Comparison of ENCODE assay signal across 27 mouse cellular contexts in the genomic region with DNA sequence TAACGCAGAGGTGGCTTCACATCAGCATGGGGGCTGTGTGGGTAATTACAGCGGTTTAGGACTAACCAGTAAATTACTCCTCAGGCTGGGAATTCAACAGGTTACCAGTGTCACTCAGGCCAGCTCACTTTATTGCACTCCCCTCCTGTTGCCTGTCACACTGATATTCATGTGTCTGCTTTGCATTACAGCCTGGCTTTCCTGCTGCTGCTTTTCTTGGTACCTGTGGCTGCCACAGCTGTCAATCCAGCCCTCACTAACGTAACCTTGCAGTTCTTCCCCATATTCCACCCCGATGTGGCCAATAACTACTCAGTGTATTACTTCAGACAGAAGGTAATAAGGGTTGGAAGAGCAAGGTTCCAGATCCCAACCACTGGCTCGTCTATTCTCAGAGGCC.
DNase-seq lines count a peak whose midpoint lies in the region; ATAC-seq and TF ChIP-seq lines count a peak whose summit lies in the region.
"Had no signal": no experiment of that assay in that cellular context is flagged by ENCODE, and none has a peak within 500 bp of the region (broad histone marks: within the 10 kb centered on the region; RNA-seq: fewer than 3 reads in every experiment).

No protein-coding gene starts in this region.

- no peaks in the 10 kb centered on the region for H3K36me3 ChIP-seq in midbrain, embryonic 10.5 days
- no peaks in the 10 kb centered on the region for H3K36me3 ChIP-seq in midbrain, embryonic 13.5 days
- no peaks in the 10 kb centered on the region for H3K36me3 ChIP-seq in embryonic facial prominence, embryonic 14.5 days (ENCODE audit: control insufficient read depth, insufficient read depth, low read length)
- H3K36me3 ChIP-seq in thymus, adult 2 months (ENCODE audit: control insufficient read depth, insufficient read depth, low read length): no peaks in the 10 kb centered on the region
- H3K36me3 ChIP-seq: embryonic facial prominence, embryonic 13.5 days; heart, embryonic 10.5 days; heart, embryonic 15.5 days; hindbrain, embryonic 12.5 days; liver, embryonic 12.5 days had no signal

- ATAC-seq in midbrain, embryonic 13.5 days: no peak
- no peak for ATAC-seq in embryonic facial prominence, embryonic 14.5 days (ENCODE audit: low read depth)
- ATAC-seq: forebrain, embryonic 16.5 days; liver, embryonic 12.5 days; liver, postnatal 0 days; midbrain, embryonic 16.5 days had no signal

- TF ChIP-seq CTCF in thymus, adult 2 months (IDR thresholded peaks at IDR 0.05; ENCODE audit: borderline replicate concordance, control insufficient read depth, extremely low read depth, insufficient read depth, low read length, poor library complexity): no peak

- no peak for DNase-seq in midbrain, embryonic 10.5 days (ENCODE audit: low spot score)
- DNase-seq in embryo, embryonic 11 days: peak; percentile 24
- no peak for DNase-seq in embryonic facial prominence, embryonic 14.5 days (ENCODE audit: low spot score)
- peak; percentile 36 for DNase-seq in mesoderm, embryonic 11.5 days (ENCODE audit: low read depth, low spot score)
- no peak for DNase-seq in thymus, adult 2 months
- DNase-seq in urinary bladder, postnatal 36 days (ENCODE audit: low spot score in 2 of 2): no peak
- DNase-seq: adrenal gland, postnatal 36 days; cerebellum, adult 2 months; cerebellum, postnatal 14 days; gastrocnemius, postnatal 14 days; heart, adult 11 months; kidney, adult 11 months; kidney, postnatal 14 days; layer of hippocampus, adult 9-11 months; liver, postnatal 0 days; lung, postnatal 36 days; right cerebral cortex, postnatal 4 days; thymus, postnatal 4 days had no signal

- H3K4me3 ChIP-seq in midbrain, embryonic 10.5 days: no peak overlapping the region
- H3K4me3 ChIP-seq in midbrain, embryonic 13.5 days (replicated peaks): no peak overlapping the region
- no peak overlapping the region for H3K4me3 ChIP-seq in embryonic facial prominence, embryonic 14.5 days (ENCODE audit: low read depth, low read length)
- no peak overlapping the region for H3K4me3 ChIP-seq in thymus, adult 2 months (ENCODE audit: control insufficient read depth, insufficient read depth, low read length)
- H3K4me3 ChIP-seq: embryonic facial prominence, embryonic 13.5 days; erythroblast, embryonic 14.5 days; heart, embryonic 10.5 days; heart, embryonic 15.5 days; hindbrain, embryonic 12.5 days; liver, embryonic 12.5 days had no signal

- no peak overlapping the region for H3K9ac ChIP-seq in midbrain, embryonic 13.5 days (replicated peaks)
- H3K9ac ChIP-seq in embryonic facial prominence, embryonic 14.5 days (ENCODE audit: low read depth, low read length): 0 out of 2 replicates have a peak overlapping the region, but pooled peaks have one; percentile 25
- H3K9ac ChIP-seq: embryonic facial prominence, embryonic 13.5 days; heart, embryonic 15.5 days; hindbrain, embryonic 12.5 days; liver, embryonic 12.5 days; liver, postnatal 0 days had no signal

- H3K9me3 ChIP-seq in midbrain, embryonic 10.5 days (replicated peaks): no peaks in the 10 kb centered on the region
- no peaks in the 10 kb centered on the region for H3K9me3 ChIP-seq in midbrain, embryonic 13.5 days
- H3K9me3 ChIP-seq in embryonic facial prominence, embryonic 14.5 days (ENCODE audit: control insufficient read depth, low read length): 0 out of 2 replicates have a peak, but pooled peaks cover 4% of the 10 kb centered on the region
- H3K9me3 ChIP-seq: embryonic facial prominence, embryonic 13.5 days; heart, embryonic 10.5 days; heart, embryonic 15.5 days; hindbrain, embryonic 12.5 days; liver, embryonic 12.5 days had no signal

- H3K4me1 ChIP-seq in midbrain, embryonic 10.5 days: peaks cover 37% of the 10 kb centered on the region
- H3K4me1 ChIP-seq in midbrain, embryonic 13.5 days (replicated peaks): peaks cover 23% of the 10 kb centered on the region
- H3K4me1 ChIP-seq in embryonic facial prominence, embryonic 14.5 days (ENCODE audit: control insufficient read depth, insufficient read depth, low read length): no peaks in the 10 kb centered on the region; the same call in 1 of the 2 replicates
- H3K4me1 ChIP-seq in thymus, adult 2 months (replicated peaks; ENCODE audit: control insufficient read depth, insufficient read depth, low read length): no peaks in the 10 kb centered on the region
- H3K4me1 ChIP-seq: heart, embryonic 15.5 days; hindbrain, embryonic 12.5 days; liver, embryonic 12.5 days had no signal

- TF ChIP-seq POLR2A in thymus, adult 2 months (IDR thresholded peaks at IDR 0.05; ENCODE audit: control insufficient read depth, extremely low read depth, insufficient read depth, low read length, poor library complexity): no peak

- H3K4me2 ChIP-seq in midbrain, embryonic 13.5 days (replicated peaks): no peak overlapping the region
- H3K4me2 ChIP-seq in embryonic facial prominence, embryonic 14.5 days (ENCODE audit: low read depth, low read length): no peak overlapping the region
- H3K4me2 ChIP-seq: embryonic facial prominence, embryonic 13.5 days; heart, embryonic 15.5 days; hindbrain, embryonic 12.5 days; liver, embryonic 12.5 days had no signal

- 72% methylated on average over 5 of the region's 5 CpGs for WGBS in midbrain, embryonic 10.5 days
- 71% methylated on average over 5 of the region's 5 CpGs for WGBS in midbrain, embryonic 13.5 days
- WGBS in embryonic facial prominence, embryonic 14.5 days: 45% methylated on average over 5 of the region's 5 CpGs
- 85% methylated on average over 5 of the region's 5 CpGs for WGBS in thymus, adult 2 months

- H3K27ac ChIP-seq in midbrain, embryonic 10.5 days (replicated peaks): 0 out of 2 replicates have a peak overlapping the region, but pooled peaks have one; percentile 6
- H3K27ac ChIP-seq in midbrain, embryonic 13.5 days: no peak overlapping the region
- H3K27ac ChIP-seq in embryonic facial prominence, embryonic 14.5 days (replicated peaks; ENCODE audit: low read depth, low read length): no peak overlapping the region
- H3K27ac ChIP-seq in thymus, adult 2 months (ENCODE audit: control insufficient read depth, insufficient read depth, low read length): no peak overlapping the region
- H3K27ac ChIP-seq: embryonic facial prominence, embryonic 13.5 days; heart, embryonic 10.5 days; heart, embryonic 15.5 days; hindbrain, embryonic 12.5 days; liver, embryonic 12.5 days had no signal

- no peaks in the 10 kb centered on the region; the same call in 1 of the 2 replicates for H3K27me3 ChIP-seq in midbrain, embryonic 10.5 days (ENCODE audit: low read depth, poor library complexity, severe bottlenecking)
- no peaks in the 10 kb centered on the region for H3K27me3 ChIP-seq in midbrain, embryonic 13.5 days
- no peaks in the 10 kb centered on the region for H3K27me3 ChIP-seq in embryonic facial prominence, embryonic 14.5 days (replicated peaks; ENCODE audit: control insufficient read depth, insufficient read depth, low read length)
- no peaks in the 10 kb centered on the region for H3K27me3 ChIP-seq in thymus, adult 2 months (ENCODE audit: control insufficient read depth, insufficient read depth, low read length)
- H3K27me3 ChIP-seq: embryonic facial prominence, embryonic 13.5 days; heart, embryonic 15.5 days; hindbrain, embryonic 12.5 days; liver, embryonic 12.5 days had no signal

Comparison
In these comparisons a context has a peak if more than half of its experiments do, and no peak if none do; other contexts are left out.
1. DNase-seq: peak in embryo, embryonic 11 days (single experiment) and mesoderm, embryonic 11.5 days (single experiment); none in midbrain, embryonic 10.5 days (single experiment), embryonic facial prominence, embryonic 14.5 days (single experiment), thymus, adult 2 months (single experiment) and urinary bladder, postnatal 36 days (0 of 2).